Mouse (Mus musculus) ES-E14 (cell line): ENCODE measurements around the gene Serpina7. TPM values are rescaled to one million over a fixed set of nuclear protein-coding genes. Genes with fewer than 3 reads are reported as not detected.

ENCODE experiments used
- DNase-seq: peaks from one replicate; pipeline ENCODE4 v3.0.0-alpha.2; 2013; ENCODE audit warnings: low read depth, low spot score
- H3K27ac ChIP-seq: 2 replicates; pipeline ENCODE4 v1.5.1; 2012; ENCODE audit warnings: low read depth, mild to moderate bottlenecking, low read length, moderate library complexity, mixed read lengths; ENCODE audit not compliant: poor library complexity, insufficient read depth, severe bottlenecking
- H3K36me3 ChIP-seq: 2 replicates; pipeline ENCODE4 v1.6.1; 2012; ENCODE audit warnings: mild to moderate bottlenecking, low read length, moderate library complexity, mixed read lengths; ENCODE audit not compliant: control insufficient read depth, poor library complexity, insufficient read depth, severe bottlenecking
- H3K4me1 ChIP-seq, 2 experiments: fragments of 150-350 bp in 1 of 2; sonication (generic) in 1 of 2; 2 replicates each; pipeline ENCODE4 v1.6.1; 2012; ENCODE audit warnings: low read length in 2 of 2, mild to moderate bottlenecking in 1 of 2, mixed read lengths in 1 of 2; ENCODE audit not compliant: control insufficient read depth in 2 of 2, insufficient read depth in 2 of 2, poor library complexity in 1 of 2
- H3K4me3 ChIP-seq, 2 experiments: fragments of 150-350 bp in 1 of 2; sonication (generic) in 1 of 2; 2 replicates each; pipeline ENCODE4 v1.5.1; 2012; ENCODE audit warnings: low read length in 2 of 2, low read depth in 1 of 2, mild to moderate bottlenecking in 1 of 2, mixed read lengths in 1 of 2; ENCODE audit not compliant: insufficient read depth in 1 of 2, poor library complexity in 1 of 2, severe bottlenecking in 1 of 2
- H3K9ac ChIP-seq: 2 replicates; pipeline ENCODE4 v1.6.1; 2012; ENCODE audit warnings: low read depth, mild to moderate bottlenecking, low read length, mixed read lengths; ENCODE audit not compliant: poor library complexity, insufficient read depth, severe bottlenecking
- H3K9me3 ChIP-seq: fragments of 150-350 bp; sonication (generic); 2 replicates; pipeline ENCODE4 v1.6.1; 2012; ENCODE audit warnings: low read depth, mild to moderate bottlenecking, low read length; ENCODE audit not compliant: control insufficient read depth, insufficient read depth
- CHD2 ChIP-seq: IDR thresholded peaks from 2 replicates; pipeline ENCODE4 v1.6.1; 2014; ENCODE audit warnings: mild to moderate bottlenecking, low read depth, low read length, inconsistent platforms
- HCFC1 ChIP-seq: IDR thresholded peaks from 2 replicates; pipeline ENCODE4 v1.6.1; 2012; ENCODE audit warnings: low read length, inconsistent platforms, borderline replicate concordance; ENCODE audit not compliant: insufficient read depth
- MAFK ChIP-seq: IDR thresholded peaks from 2 replicates; pipeline ENCODE4 v1.6.1; 2014; ENCODE audit warnings: mild to moderate bottlenecking, low read depth, low read length, inconsistent platforms; ENCODE audit not compliant: insufficient read depth
- ZC3H11A ChIP-seq: IDR thresholded peaks from 2 replicates; pipeline ENCODE4 v1.6.1; 2012; ENCODE audit warnings: low read depth, mild to moderate bottlenecking, inconsistent platforms, low read length, borderline replicate concordance
- ZNF384 ChIP-seq: IDR thresholded peaks from 2 replicates; pipeline ENCODE4 v1.6.1; 2012; ENCODE audit warnings: low read depth, low read length, inconsistent platforms
- in situ Hi-C, 2 experiments: fragments of 600-800 bp; cut with MboI; formaldehyde crosslinking; loops; one replicate each; pipeline ENCODE4 v1.15.1; 2025; ENCODE audit warnings: low sequenced_read_pairs in 2 of 2, inconsistent platforms in 1 of 2; ENCODE audit not compliant: unreplicated experiment in 2 of 2
- total RNA-seq: library from RNA; depleted of rRNA; stranded (reverse); fragments of 300-350 nt; gene quantifications from 2 replicates; pipeline ENCODE4 v1.2.3, GENCODE M21; 2012

Serpina7 gene
- total RNA-seq, 1 experiment: 0.09 TPM

GRCm38 (mm10) chrX:139064078-139064477 lies 21.0 kb downstream of the Serpina7 start:
- no peaks in the 10 kb centered on the region for H3K4me1 ChIP-seq
- TF ChIP-seq MAFK (no peak), CHD2 (no peak), ZNF384 (no peak)
- in situ Hi-C loops: no loop called here
- no peak overlapping the region for H3K27ac ChIP-seq
- H3K36me3 ChIP-seq: no peaks in the 10 kb centered on the region
- no peak overlapping the region for H3K9ac ChIP-seq
- no peak for DNase-seq
- H3K4me3 ChIP-seq: no peak overlapping the region
- no peaks in the 10 kb centered on the region for H3K9me3 ChIP-seq

DNA sequence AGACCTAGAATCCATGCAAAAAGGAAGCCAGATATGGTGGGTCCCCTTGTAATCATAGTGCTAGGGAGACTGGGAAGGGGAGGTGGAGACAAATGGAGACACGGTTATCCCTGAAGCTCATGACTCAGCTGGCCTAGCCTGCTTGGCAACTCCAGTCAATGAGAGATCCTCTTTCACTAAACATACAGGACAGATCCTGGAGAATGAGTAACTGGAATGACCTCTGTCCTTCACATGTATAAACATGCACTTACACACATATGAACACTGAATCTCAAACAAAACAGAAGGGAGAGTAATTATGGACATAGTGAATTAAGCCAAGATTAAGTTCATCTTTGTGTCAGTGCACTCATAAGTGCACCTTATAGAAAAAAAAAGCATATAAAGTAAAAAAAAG lies 31.9 kb downstream of the Serpina7 start:
- in situ Hi-C loops: no loop called here
- no peaks in the 10 kb centered on the region for H3K4me1 ChIP-seq
- no peaks in the 10 kb centered on the region for H3K9me3 ChIP-seq
- H3K9ac ChIP-seq: no peak overlapping the region
- no peak overlapping the region for H3K27ac ChIP-seq
- H3K36me3 ChIP-seq: no peaks in the 10 kb centered on the region
- TF ChIP-seq CHD2: no peak
- no peak for TF ChIP-seq HCFC1
- TF ChIP-seq ZNF384: no peak
- no peak for TF ChIP-seq MAFK
- no peak for TF ChIP-seq ZC3H11A
- no peak overlapping the region for H3K4me3 ChIP-seq
- no peak for DNase-seq

DNA sequence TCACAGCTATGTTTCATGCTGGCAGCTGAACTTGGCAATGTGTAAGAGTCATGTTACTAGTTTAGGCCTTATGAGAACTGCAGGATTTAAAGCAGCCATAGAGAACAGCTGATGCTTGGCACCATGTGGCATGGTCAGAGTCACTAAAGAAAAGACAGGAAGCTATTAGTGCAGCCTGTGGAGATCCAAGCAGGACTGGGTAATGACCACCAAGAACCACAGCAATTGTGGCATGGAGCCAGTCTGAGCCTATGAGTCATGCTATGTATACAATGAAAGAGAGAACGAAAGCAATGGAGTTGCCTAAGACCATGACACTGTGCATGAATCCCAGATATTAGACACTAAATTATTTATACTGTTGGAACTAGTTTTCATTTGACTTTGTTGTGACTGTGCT lies 33.1 kb downstream of the Serpina7 start:
- Histone ChIP-seq H3K9me3 (no peaks in the 10 kb centered on the region), H3K9ac (no peak overlapping the region), H3K4me3 (no peak overlapping the region), H3K4me1 (no peaks in the 10 kb centered on the region), H3K27ac (no peak overlapping the region), H3K36me3 (no peaks in the 10 kb centered on the region)
- in situ Hi-C loops: no loop called here
- TF ChIP-seq CHD2: no peak
- TF ChIP-seq ZNF384: no peak
- no peak for TF ChIP-seq HCFC1
- no peak for TF ChIP-seq MAFK
- TF ChIP-seq ZC3H11A: no peak
- no peak for DNase-seq

- H3K4me3 ChIP-seq: no peak overlapping the region
- in situ Hi-C loops: no loop called here
- TF ChIP-seq MAFK: no peak
- no peaks in the 10 kb centered on the region for H3K9me3 ChIP-seq
- no peaks in the 10 kb centered on the region for H3K4me1 ChIP-seq
- H3K27ac ChIP-seq: no peak overlapping the region
- H3K36me3 ChIP-seq: no peaks in the 10 kb centered on the region
- DNase-seq: no peak
- H3K9ac ChIP-seq: no peak overlapping the region
These were observed 43.9 kb downstream of the Serpina7 start for GRCm38 (mm10) chrX:139041148-139041547.

GRCm38 (mm10) chrX:139039314-139039713 lies 45.7 kb downstream of the Serpina7 start:
- Histone ChIP-seq H3K9me3 (no peaks in the 10 kb centered on the region), H3K4me3 (no peak overlapping the region), H3K9ac (no peak overlapping the region), H3K27ac (no peak overlapping the region), H3K4me1 (no peaks in the 10 kb centered on the region), H3K36me3 (no peaks in the 10 kb centered on the region)
- TF ChIP-seq ZNF384: no peak
- no peak for TF ChIP-seq CHD2
- no peak for TF ChIP-seq HCFC1
- TF ChIP-seq ZC3H11A: no peak
- no peak for TF ChIP-seq MAFK
- in situ Hi-C loops: no loop called here
- DNase-seq: no peak
